Mouse (Mus musculus) MEL-GATA-1-ER (cell line): Measurements from ENCODE around the gene Park7.
"Not testable (repeated sequence)": the region's sequence is repeated elsewhere in the genome, so short reads cannot be mapped to it uniquely, and the experiment has no call there.

Source experiments
- DNase-seq: peaks from one replicate; pipeline ENCODE4 v3.0.0-alpha.2; 2012; ENCODE audit warnings: low read depth; ENCODE audit errors: extremely low read depth

The Park7 gene

DNA sequence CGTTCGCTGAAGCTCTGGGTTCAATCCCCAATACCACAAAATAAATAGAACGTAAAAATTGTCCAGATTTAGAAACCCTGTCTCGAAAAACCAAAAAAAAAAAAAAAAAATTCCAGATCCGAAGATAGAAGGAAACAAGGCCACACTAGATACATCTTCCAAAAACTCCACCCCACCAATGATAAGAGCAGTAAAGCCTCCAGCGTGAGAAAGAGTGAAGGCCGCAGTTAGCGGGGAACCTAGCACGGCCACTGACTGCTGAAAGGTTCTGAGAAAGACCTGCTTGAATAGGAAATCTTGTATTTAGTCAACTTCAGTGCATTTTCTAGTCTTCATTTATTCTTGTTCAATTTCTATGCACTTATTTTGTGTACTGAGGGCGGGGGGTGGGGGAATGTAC, 38.8 kb downstream of the Park7 start:
- no peak for DNase-seq

- DNase-seq, result not testable (repeated sequence)
These were observed 39.8 kb downstream of the Park7 start for GRCm38 (mm10) chr4:150874416-150874815.

- DNase-seq, result no peak
These were observed 41.6 kb downstream of the Park7 start for GRCm38 (mm10) chr4:150872681-150873080.

DNA sequence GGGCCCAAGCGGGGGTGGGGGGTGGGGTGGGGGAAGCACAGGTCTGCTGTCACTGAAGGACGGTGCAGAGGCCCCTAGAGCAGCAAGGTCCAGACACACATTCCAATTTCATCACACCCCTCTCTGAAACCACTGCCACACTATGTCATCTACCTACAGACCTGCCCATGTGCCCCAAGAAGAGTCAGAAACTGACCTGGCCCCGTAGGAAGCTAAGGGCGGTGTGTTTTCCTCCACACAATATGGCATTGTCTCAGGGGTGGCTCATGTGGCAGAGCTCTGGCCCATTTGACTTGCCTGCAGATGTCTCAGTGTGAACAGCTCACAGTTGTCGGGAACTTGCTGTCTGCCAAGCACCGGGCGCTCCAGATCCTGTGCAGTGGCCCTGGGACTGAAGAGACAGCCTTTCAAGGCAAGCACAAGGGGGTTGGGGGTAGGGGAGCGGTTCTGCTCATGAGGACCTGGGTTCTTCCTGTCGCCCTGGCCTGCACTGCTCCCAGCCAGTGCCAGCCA, 42.0 kb downstream of the Park7 start:
- no peak for DNase-seq

- DNase-seq, result no peak
These were observed 42.7 kb downstream of the Park7 start for GRCm38 (mm10) chr4:150871392-150872138.

- DNase-seq, result no peak
These were observed 43.3 kb downstream of the Park7 start for GRCm38 (mm10) chr4:150870963-150871391.

- DNase-seq, result no peak
These were observed 44.7 kb downstream of the Park7 start for GRCm38 (mm10) chr4:150869276-150870197.

GRCm38 (mm10) chr4:150868859-150869258, 45.4 kb downstream of the Park7 start:
- no peak for DNase-seq

DNA sequence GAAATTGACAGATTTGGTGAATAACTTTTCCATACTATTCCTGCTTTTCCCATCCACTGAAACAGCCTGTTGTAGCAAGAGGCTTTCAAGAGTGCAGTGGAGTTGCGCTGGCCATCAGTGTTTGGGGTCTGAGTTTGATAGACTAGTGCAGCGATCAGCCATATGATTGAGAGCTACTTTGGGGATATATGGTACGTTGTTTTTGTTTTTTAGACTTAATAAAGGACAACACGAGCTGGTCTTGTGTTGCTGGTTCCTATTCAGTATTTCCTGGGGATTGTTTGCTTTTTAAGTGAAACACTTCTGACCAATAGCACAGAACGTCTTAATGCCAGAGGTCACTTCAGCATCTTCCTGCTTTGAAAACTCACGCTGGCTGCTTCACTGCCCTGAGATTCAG, 46.1 kb downstream of the Park7 start:
- DNase-seq, result no peak

DNA sequence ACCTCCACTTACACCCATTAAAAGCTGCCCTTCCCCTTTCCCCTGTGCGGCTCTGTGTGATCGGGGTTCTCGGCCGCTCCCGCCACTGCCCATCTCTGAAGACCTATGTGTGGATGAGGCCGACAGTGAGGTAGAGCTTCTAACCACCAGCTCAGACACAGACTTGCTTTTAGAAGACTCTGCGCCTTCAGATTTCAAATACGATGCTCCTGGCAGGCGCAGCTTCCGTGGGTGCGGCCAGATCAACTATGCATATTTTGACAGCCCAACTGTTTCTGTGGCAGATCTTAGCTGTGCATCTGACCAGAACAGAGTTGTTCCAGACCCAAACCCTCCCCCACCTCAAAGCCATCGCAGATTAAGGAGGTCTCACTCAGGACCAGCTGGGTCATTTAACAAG, 47.7 kb downstream of the Park7 start:
- DNase-seq, result no peak

GRCm38 (mm10) chr4:150866069-150866468, 48.2 kb downstream of the Park7 start:
- no peak for DNase-seq

DNA sequence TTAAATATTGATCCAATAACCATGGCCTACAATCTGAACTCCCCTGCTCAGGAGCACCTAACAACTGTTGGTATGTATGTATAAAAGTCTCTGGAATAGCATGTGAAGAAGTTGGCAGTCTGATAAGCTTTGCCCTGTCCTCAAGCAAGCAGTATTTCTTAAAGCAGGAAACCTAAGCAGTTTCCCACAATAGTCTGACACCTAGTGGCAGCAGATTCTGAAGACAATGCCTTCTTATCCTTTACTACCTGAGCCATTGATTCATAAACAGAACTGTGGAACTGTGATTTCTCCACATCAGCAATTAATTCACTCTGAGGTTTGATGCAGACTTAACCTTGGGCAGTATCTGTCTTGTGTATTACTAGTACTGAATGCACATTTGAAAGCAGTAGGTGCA, 48.9 kb downstream of the Park7 start:
- DNase-seq, result no peak

DNA sequence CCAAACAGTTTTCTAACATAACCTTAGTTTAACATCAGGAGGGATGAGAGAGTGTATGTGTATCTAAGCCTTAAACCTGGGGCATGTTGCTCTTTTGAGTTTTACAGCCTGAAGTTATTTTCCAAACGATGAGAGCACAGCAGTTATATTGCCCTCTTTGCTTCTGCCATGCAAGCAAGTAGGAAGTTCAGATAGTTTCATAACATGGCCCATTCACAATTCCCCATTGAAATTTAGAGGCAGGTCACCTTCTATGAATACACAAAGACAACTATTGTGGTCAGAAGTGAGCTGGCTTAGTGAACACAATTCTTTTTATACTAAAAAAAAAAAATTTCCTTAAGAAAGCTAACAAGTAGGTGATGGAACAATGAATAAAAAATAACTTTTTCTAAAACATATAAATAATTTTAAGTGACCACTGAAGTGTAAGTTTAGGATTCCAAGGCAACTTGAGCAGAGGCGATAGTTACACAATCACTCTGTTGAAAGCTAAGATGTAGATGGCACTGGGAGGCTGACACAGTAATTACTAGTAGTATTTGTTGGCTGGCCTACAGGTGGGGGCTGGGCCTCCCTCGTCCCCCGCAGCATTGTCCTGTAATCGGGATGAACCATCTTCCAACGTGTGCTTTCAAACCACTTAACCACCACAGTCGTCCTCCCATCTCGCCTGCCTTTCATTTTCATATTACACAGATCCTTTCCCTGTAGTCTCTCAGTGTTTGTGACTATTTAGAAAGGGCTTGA, 51.4 kb downstream of the Park7 start:
- no peak for DNase-seq

DNA sequence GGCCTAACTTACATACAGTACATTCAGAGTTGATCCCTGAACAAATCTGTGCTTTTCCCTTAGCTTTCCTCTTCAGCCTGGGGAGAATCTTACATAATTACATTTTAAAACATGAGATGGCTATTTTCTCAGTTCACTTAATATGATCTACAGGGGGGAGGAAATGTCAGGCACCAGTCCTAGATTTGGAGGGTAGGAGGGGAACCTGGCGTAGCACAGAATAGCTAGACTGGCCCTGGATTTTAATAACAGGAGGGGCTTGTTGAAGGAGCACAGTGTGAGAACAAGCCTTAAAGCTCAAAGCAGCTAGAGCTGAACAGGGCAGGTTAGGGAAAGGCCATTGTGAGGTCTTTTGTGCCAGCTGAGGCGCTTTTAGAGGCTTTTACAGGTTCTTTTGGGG, 53.1 kb downstream of the Park7 start:
- DNase-seq, result no peak

DNA sequence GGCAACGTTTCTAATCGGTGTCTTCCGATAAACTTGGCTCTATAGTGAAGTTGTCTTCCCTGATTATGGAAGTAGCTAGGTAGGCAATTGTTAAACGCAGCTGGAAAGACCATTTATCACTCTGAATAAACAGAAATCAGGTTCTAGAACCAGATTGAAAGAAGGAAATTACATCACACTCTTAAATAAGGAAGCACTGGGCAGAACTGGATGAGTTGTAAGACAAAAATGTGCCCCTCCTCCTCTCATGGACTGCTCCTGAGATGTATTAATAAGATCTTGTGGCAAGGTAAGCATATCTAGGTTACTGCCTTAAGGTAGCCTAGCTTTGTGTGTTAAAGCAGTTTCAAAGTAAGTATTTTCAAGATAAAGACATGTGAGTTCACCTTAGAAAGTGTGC, 53.7 kb downstream of the Park7 start:
- no peak for DNase-seq

DNA sequence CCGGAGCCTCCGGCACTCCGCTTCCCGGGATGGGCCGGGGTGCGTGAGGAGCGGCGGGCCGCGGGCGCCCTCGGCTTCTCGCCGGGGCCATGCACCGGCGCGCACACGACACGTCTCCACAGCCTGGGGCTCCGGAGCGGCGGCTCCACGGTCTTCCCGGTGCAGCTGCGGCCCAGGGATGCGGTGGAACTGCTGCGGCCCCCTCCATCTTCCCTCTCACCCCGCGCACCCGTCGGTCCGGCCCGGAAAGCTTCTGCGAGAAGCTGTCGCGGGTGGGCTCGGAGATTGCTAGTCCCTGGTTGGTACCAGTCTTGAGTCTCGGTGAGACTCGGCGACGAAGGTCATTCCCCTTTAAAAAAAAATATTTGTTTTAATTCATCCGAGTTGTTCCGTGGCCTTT, 58.9 kb downstream of the Park7 start:
- no peak for DNase-seq

GRCm38 (mm10) chr4:150854839-150855246, 59.4 kb downstream of the Park7 start:
- DNase-seq, result peak; percentile 51

DNA sequence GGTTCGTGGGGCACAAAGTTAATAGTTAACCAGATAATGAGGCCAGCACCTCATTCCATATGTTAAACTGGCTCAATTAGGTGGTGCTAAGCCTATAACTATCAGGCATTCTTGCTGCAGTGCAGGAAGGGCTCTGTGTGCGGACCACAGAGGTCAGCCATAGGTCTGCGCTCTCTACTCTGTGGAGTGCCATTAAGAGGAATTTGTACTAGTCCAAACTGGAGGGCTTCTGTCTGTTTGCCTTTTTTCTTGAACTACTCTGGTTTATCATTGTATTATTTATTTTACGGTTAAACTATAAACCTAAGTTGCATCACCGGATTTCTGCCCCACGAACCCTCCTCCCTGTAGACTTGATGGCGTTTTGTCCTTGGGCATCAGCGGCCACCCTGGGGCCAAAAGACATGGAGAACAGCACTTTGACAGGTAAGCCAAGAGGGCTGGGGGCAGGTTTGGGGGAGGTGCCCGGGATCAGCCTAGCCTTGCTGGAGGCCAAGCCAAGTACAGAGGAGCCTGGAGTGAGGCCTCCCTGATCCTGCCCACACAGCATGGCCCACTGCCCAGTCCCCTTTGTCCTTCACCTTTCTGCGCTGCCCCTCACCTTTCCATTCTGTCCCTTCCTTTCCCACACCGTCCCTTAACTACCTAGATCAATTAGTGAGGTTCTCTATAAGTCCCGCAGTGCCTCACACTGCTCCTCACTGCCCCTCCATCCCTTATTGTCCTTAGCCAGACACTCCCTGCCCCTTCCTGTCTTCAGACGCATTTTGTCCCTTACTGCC, 60.4 kb downstream of the Park7 start, which contains the start of gene Errfi1:
Errfi1 (plus strand) TSS at position 240 of the 782 bp plus-strand sequence.
- no peak for DNase-seq

- DNase-seq, result peak; percentile 47
These were observed 61.8 kb downstream of the Park7 start for GRCm38 (mm10) chr4:150852479-150852878.

- no peak for DNase-seq
These were observed 62.2 kb downstream of the Park7 start for GRCm38 (mm10) chr4:150852045-150852444.

DNA sequence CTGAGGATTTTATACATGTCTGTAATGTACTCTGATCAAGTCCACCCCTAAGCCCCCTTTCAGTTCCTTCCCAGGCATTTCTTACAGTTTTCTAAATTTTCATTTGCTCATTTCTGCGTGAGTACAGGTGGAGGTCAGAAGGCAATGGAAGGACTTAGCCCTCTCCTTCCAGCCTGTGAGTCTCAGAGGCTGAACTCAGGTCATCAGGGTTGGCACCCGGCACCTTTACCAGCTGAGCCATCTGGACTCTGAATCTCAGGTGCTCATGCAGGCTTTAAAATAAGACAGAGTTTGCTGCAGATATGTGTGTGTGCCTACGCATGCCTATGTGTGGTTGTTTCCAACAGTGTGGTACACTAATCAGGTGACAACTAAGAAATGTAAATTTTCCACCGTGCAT, 63.3 kb downstream of the Park7 start:
- no peak for DNase-seq
